Mouse (Mus musculus): Measurements from ENCODE around the gene Dnah2.

DNA sequence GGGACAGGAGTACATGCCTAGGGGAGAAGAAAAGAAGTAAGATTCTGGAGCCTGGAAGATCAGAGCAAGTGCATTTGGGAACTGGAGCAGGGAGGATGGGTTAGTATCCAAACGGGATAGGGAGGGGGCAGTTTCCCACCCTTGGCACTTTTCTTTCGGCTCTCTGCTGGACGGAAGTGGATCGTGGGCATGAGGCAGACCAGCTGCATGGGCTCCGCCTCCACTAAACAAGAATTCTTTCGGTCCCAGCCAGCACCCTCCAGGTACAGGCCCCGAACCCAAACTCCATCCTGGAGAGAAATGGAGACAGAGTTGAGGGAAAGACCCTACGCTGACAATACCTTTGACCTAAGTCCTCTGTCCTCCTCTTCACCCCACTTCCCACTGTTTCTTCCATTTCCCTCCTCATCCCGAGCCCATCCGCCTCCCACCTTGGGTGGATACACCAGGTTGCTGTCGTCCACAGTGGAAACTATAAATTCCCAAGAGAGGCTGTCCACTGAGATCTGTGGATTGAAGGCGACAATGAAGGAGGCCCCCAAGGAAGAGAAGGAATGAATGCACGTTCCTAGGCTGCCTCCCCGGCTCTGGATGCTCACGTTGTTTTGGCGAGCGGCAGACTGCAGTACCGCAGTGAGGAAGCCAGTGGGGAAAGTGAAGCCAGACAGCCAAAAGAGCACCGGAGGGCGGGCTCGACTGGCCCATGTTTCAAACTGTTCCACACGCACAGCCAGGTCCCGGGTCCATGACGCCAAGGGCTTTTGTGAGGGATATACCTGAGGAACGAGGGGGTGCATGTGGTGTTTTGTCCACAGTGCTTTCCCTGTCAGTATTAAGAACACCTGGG, 127.6 kb downstream of the Dnah2 start:
- TF ChIP-seq CTCF (IDR thresholded peaks at IDR 0.05; ENCODE audit: control insufficient read depth, insufficient read depth, low read length) (no peak), POLR2A (IDR thresholded peaks at IDR 0.05; ENCODE audit: borderline replicate concordance, control insufficient read depth, low read depth, low read length) (no peak)
